Mouse (Mus musculus): ENCODE data around the gene Gm6351.
"Not testable (repeated sequence)": the region's sequence is repeated elsewhere in the genome, so short reads cannot be mapped to it uniquely, and the experiment has no call there.

The Gm6351 gene

GRCm38 (mm10) chr5:94076085-94076484, at the start of gene Gm6351:
Gene Gm6351 (plus strand): TSS chr5:94076385.
- DNase-seq (ENCODE audit: low read depth, low spot score): not testable (repeated sequence)

DNA sequence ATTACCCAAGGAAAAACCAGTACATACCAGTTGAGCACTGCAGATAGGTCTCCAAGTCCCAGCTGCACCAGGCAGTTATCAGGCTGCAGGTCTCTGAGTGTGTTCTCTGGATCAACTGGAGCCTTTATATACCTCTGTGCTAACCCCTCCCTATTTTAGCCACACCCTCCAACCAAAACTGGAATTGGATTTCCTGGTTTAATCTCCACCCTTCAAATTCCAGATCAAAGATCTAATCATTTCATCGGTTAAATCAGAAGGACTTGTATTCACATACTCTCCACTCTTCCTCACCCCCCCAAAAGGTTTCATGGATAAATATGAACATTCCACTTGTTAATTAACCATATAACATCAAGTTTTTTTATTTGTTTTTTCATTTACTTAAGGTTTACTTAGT, 5.7 kb upstream of the Gm6351 start, which contains the start of gene BC061212:
TSS of gene BC061212 (minus strand) at position 101 of the 400 bp plus-strand sequence.
- DNase-seq (ENCODE audit: low read depth, low spot score): not testable (repeated sequence)

Data from c-Kit-negative CD71-positive TER-119-positive erythroid progenitor cells, embryonic 14.5 days (primary cell).